7 mouse cellular contexts compared by ENCODE assay signal in the genomic region with DNA sequence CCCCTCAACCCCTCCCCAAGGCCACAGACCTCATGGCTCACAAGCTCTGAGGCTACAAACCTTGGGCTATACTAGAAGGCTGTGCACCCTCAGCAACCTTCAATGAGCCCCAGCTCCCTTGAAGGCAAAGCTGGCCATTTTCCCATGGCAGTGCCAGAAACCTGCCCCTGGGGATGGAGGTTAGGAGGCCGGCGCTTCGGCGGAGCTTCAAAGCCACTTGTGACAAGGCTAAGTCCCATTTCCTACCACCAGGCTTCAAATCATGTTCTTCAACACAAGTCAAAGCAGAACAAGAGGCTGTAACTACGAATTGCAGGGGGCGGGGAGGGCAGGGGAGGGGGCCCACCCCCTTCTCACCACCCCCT. TPM values are rescaled to one million over a fixed set of nuclear protein-coding genes. Genes with fewer than 3 reads are reported as not detected.
DNase-seq lines count a peak whose midpoint lies in the region; ATAC-seq and TF ChIP-seq lines count a peak whose summit lies in the region.

No protein-coding gene starts in this region.

- WGBS in lung, embryonic 14.5 days, result 25% methylated on average over 6 of the region's 6 CpGs
- WGBS in embryonic facial prominence, embryonic 11.5 days, result 22% methylated on average over 6 of the region's 6 CpGs
- 3% methylated on average over 6 of the region's 6 CpGs for WGBS in hindbrain, embryonic 16.5 days
- 12% methylated on average over 6 of the region's 6 CpGs for WGBS in olfactory bulb, adult 2 months

- H3K27ac ChIP-seq in lung, embryonic 14.5 days (ENCODE audit: low read depth), result peak overlapping the region; percentile 90; the same call in 1 of the 2 replicates
- H3K27ac ChIP-seq in embryonic facial prominence, embryonic 11.5 days (replicated peaks; ENCODE audit: low read depth, low read length), result no peak overlapping the region
- H3K27ac ChIP-seq in hindbrain, embryonic 16.5 days (ENCODE audit: low read depth, low read length), result peak overlapping the region; percentile 10; the same call in 1 of the 2 replicates
- H3K27ac ChIP-seq in olfactory bulb, adult 2 months (ENCODE audit: insufficient read depth, low read depth, low read length), result peak overlapping the region; percentile 48

- H3K36me3 ChIP-seq in lung, embryonic 14.5 days (ENCODE audit: insufficient read depth), result peaks cover 41% of the 10 kb centered on the region
- H3K36me3 ChIP-seq in embryonic facial prominence, embryonic 11.5 days (replicated peaks; ENCODE audit: control insufficient read depth, insufficient read depth, low read depth, low read length), result no peaks in the 10 kb centered on the region; the same call in 1 of the 2 replicates
- H3K36me3 ChIP-seq in hindbrain, embryonic 16.5 days (ENCODE audit: control insufficient read depth, insufficient read depth, low read length), result peaks cover 4% of the 10 kb centered on the region; the same call in 1 of the 2 replicates

- intact Hi-C loops in left cerebral cortex, postnatal 10 days (cut with DNase I), result loop anchor here (10.0 kb wide), 1 partner anchor 208 kb away; no protein-coding TSS in a partner anchor

- no peak overlapping the region for H3K9ac ChIP-seq in lung, embryonic 14.5 days
- H3K9ac ChIP-seq in embryonic facial prominence, embryonic 11.5 days (replicated peaks; ENCODE audit: low read length), result no peak overlapping the region
- H3K9ac ChIP-seq in hindbrain, embryonic 16.5 days (ENCODE audit: low read depth, low read length), result peak overlapping the region; percentile 12; the same call in 1 of the 2 replicates

- peaks cover 51% of the 10 kb centered on the region for H3K4me1 ChIP-seq in lung, embryonic 14.5 days (ENCODE audit: insufficient read depth)
- H3K4me1 ChIP-seq in embryonic facial prominence, embryonic 11.5 days (ENCODE audit: control insufficient read depth, insufficient read depth, low read length), result peaks cover 19% of the 10 kb centered on the region
- peaks cover 41% of the 10 kb centered on the region for H3K4me1 ChIP-seq in hindbrain, embryonic 16.5 days (ENCODE audit: control insufficient read depth, insufficient read depth, low read depth, low read length)
- H3K4me1 ChIP-seq in olfactory bulb, adult 2 months (ENCODE audit: control insufficient read depth, insufficient read depth, low read length), result peaks cover 95% of the 10 kb centered on the region

- TF ChIP-seq CTCF in lung, embryonic 14.5 days (IDR thresholded peaks at IDR 0.05; ENCODE audit: low read depth), result 0 out of 2 replicates have a peak, but pooled peaks have one; percentile 22
- TF ChIP-seq CTCF in olfactory bulb, adult 2 months (IDR thresholded peaks at IDR 0.05; ENCODE audit: insufficient read depth, low read depth, low read length), result no peak

- TF ChIP-seq POLR2A in olfactory bulb, adult 2 months (IDR thresholded peaks at IDR 0.05; ENCODE audit: insufficient read depth, low read depth, low read length), result no peak

- H3K4me2 ChIP-seq in lung, embryonic 14.5 days, result peak overlapping the region; percentile 56
- H3K4me2 ChIP-seq in embryonic facial prominence, embryonic 11.5 days (ENCODE audit: low read depth, low read length), result no peak overlapping the region
- peak overlapping the region; percentile 68 for H3K4me2 ChIP-seq in hindbrain, embryonic 16.5 days (ENCODE audit: low read length)

- no peak for ATAC-seq in lung, embryonic 14.5 days (ENCODE audit: insufficient read depth)
- no peak for ATAC-seq in embryonic facial prominence, embryonic 11.5 days (replicated peaks; ENCODE audit: insufficient number of reproducible peaks, low FRiP score, low TSS enrichment, low read depth)
- ATAC-seq in hindbrain, embryonic 16.5 days, result no peak

- H3K9me3 ChIP-seq in lung, embryonic 14.5 days (ENCODE audit: low read depth, low read length), result no peaks in the 10 kb centered on the region
- no peaks in the 10 kb centered on the region for H3K9me3 ChIP-seq in embryonic facial prominence, embryonic 11.5 days (replicated peaks; ENCODE audit: control insufficient read depth, low read length)
- H3K9me3 ChIP-seq in hindbrain, embryonic 16.5 days (ENCODE audit: control insufficient read depth, low read length), result no peaks in the 10 kb centered on the region

- H3K27me3 ChIP-seq in lung, embryonic 14.5 days (ENCODE audit: insufficient read depth, low read length), result no peaks in the 10 kb centered on the region
- no peaks in the 10 kb centered on the region for H3K27me3 ChIP-seq in embryonic facial prominence, embryonic 11.5 days (ENCODE audit: control insufficient read depth, insufficient read depth, low read length)
- H3K27me3 ChIP-seq in hindbrain, embryonic 16.5 days (replicated peaks; ENCODE audit: control insufficient read depth, insufficient read depth, low read length), result no peaks in the 10 kb centered on the region

- peak; percentile 49 for DNase-seq in lung, embryonic 14.5 days
- DNase-seq in lung, postnatal 36 days, result no peak
- peak; percentile 58 for DNase-seq in embryonic facial prominence, embryonic 11.5 days (ENCODE audit: low spot score)
- DNase-seq in left cerebral cortex, postnatal 10 days (ENCODE audit: extremely low spot score in 1 of 2, low spot score in 2 of 2), result no peak
- DNase-seq in cerebellum, postnatal 4 days (ENCODE audit: low spot score in 2 of 2), result no peak

- H3K4me3 ChIP-seq in lung, embryonic 14.5 days (ENCODE audit: low read depth, low read length), result no peak overlapping the region
- H3K4me3 ChIP-seq in embryonic facial prominence, embryonic 11.5 days (ENCODE audit: low read depth, low read length), result no peak overlapping the region
- no peak overlapping the region for H3K4me3 ChIP-seq in hindbrain, embryonic 16.5 days (ENCODE audit: low read length)
- peak overlapping the region; percentile 64 for H3K4me3 ChIP-seq in olfactory bulb, adult 2 months (ENCODE audit: insufficient read depth, low read depth, low read length)

RNA-seq across cellular contexts. Expression of a gene that starts 53.3 kb away (rescaled TPM):
- 7.4 and 9.3 TPM in 2 replicates for polyA plus RNA-seq in lung, embryonic 14.5 days (2014; fragmentation: Nextera tagmentation; extraction: Ambion mirVana)
- polyA plus RNA-seq in embryonic facial prominence, embryonic 11.5 days (2014; fragmentation: Nextera tagmentation; extraction: Ambion mirVana), result 7.2 and 10.3 TPM in 2 replicates
- polyA plus RNA-seq in hindbrain, embryonic 16.5 days (2015; fragmentation: Nextera tagmentation; extraction: Ambion mirVana), result 6.8 and 6.9 TPM in 2 replicates
- not detected in 2 replicates for polyA plus RNA-seq in olfactory bulb, adult 2 months (2012; ENCODE audit: insufficient read depth, insufficient read length, low replicate concordance, missing spikeins)
- total RNA-seq in left cerebral cortex, postnatal 10 days (2021), result 1 to 10 TPM; 1.4 to 1.5 TPM

Comparison
In these comparisons a context has a peak if more than half of its experiments do, and no peak if none do; other contexts are left out.
1. DNase-seq: peak in lung, embryonic 14.5 days (single experiment) and embryonic facial prominence, embryonic 11.5 days (single experiment); none in lung, postnatal 36 days (single experiment), left cerebral cortex, postnatal 10 days (0 of 2) and cerebellum, postnatal 4 days (0 of 2).